Mouse (Mus musculus) cerebellum, adult 2 months (tissue): ENCODE measurements at regions not wholly inside any gene's neighbourhood (a gene's known extent, or its start where the extent isn't known, plus 50 kb on each side); places are given as distances from the start of the nearest gene placed in this dataset.

Source experiments
- CTCF ChIP-seq: fragments of 200-500 bp; IDR thresholded peaks from 2 replicates; pipeline ENCODE4 v1.5.1; 2011; ENCODE audit warnings: low read depth, mild to moderate bottlenecking, control low read depth, low read length, moderate library complexity, borderline replicate concordance; ENCODE audit not compliant: insufficient read depth
- POLR2A ChIP-seq: fragments of 200-500 bp; IDR thresholded peaks from 2 replicates; pipeline ENCODE4 v1.6.1; 2011; ENCODE audit warnings: low read length, control low read depth, borderline replicate concordance; ENCODE audit not compliant: insufficient read depth

GRCm38 (mm10) chrX:135096206-135096605, 81.2 kb downstream of the Gm15023 start:
- no peak for TF ChIP-seq CTCF
- no peak for TF ChIP-seq POLR2A
